Mouse (Mus musculus) telencephalon, adult 2 months (tissue): Measurements from ENCODE around the gene Fjx1.
A peak's percentile ranks its signal among the peaks of the same experiment; 100 is the strongest.

Source experiments
- DNase-seq: peaks from one replicate; pipeline ENCODE4 v3.0.0-alpha.2; 2011; ENCODE audit warnings: low read depth, low spot score

Fjx1 gene

DNA sequence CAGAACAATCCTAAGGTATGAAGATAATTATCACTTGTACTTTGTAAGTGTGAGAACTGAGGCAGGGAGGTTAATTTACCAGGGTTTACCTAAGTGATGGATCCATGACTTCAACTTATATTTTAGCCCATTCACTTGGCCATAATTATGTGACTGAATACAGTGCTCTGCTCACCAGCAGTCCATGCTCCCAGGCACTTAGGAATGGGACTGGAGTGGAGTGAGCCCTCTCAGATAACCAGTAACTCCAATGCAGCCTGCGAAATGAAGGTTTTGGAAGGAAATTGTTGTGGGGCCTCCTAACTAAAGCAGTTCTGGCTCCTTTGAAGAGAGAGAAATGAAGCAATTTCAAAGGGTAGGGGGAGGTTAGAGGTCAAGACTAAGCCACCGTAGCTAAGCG is 25.9 kb downstream of the Fjx1 start:
- no peak for DNase-seq

DNA sequence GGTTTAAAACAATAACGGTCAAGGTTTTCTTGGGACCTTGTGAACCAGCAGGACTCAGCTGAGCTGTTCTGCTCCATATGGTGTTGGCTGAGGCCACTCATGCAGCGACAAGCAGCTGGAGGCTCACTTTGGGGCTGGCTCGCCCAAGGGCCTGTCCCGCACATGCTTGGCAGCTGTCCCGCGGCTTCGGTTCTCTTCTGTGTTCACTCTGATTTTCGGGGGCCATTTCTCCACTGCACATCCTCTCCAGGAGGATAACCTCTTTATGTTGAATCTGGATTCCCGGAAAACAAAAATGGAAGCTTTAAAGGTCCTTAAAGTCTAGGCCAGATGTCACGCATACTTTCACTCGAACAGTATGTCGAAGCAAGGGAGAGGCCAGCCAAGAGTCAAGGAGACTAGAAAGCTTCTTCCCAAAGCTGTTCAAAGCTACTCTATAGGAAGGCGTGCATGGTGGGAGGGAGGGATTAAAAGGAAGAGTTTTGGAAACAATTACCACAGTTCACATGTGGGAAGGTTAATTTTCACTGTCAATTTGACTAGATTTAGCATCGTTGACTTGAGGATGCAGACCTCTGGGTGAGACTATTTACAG is 36.1 kb downstream of the Fjx1 start:
- DNase-seq = no peak

DNA sequence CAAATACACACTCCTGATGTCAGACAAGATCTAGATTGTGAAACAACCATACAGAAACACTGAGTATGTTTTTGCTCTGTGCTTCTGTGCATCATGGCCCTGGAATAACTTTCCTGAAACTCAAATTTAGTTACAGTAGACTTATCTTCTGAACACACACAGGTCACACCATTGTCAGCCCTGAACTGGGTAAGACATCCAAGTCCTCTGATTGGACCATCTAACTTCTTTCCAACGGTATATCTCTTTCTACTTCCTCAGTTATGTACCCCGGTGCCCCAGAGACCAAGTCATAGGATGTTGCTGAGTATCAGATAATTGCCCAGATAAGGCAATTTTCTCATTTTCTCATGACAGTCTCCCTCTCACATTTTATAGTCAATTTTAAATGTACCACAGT is 39.6 kb downstream of the Fjx1 start:
- DNase-seq = no peak

GRCm38 (mm10) chr2:102410615-102411014 is 41.7 kb downstream of the Fjx1 start:
- no peak for DNase-seq

DNA sequence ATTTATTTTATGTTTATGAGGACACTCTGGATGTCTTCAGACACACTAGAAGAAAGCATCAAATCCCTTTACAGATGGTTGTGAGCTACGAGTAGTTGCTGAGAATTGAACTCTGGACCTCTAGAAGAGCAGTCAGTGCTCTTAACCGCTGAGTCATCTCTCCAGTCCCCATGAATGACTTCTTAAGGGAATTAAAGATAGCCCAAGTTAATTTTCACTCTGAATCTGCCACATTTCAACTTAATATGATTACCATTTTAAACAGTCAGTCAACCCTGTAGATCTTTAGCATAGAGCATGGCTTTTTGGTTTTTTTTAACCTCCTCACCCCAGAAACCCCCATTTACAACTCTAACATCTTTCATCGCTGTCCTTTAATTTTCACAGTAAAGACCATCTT is 42.6 kb downstream of the Fjx1 start:
- DNase-seq = no peak

DNA sequence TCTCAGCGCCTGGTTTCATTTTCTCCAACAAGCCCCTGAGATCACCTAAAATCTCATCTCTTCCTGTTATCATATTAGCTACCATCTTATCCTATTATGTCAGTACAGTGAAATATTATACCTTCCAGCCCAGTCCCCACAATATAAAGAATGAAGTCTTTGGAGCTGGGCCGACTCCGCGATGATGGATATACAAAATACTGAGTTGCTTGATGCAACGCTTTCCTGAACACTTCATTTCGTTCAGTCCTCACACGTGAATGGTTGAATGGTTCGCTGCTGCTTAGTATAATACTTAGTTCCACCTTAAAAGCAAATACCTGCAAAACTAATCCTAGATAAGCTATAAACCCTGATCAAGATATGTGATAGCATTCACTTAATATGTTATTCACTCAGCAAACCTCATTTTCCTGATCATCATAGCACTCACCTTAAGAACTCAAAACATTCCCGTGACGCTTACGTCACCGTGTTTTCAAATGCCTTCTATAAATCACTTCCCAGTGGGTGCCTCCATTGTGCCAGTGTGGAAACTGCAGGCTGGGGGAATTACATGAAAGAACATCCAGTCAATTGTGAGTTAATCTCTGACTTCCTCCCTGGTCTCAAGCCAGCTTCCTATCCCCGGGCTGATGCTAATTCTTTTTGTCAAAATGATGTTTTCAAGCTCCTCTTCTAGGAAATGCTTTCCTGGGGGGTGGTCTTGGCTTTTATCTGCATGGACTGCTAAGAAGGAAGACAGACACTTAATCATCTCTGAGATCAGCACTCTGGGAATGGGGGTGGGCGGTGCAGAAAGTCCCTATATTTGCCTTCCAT is 44.7 kb downstream of the Fjx1 start, which contains the start of gene Trim44:
Gene Trim44 (minus strand): TSS at position 466 of the 822 bp plus-strand sequence.
- DNase-seq = no peak

- no peak for DNase-seq
These were observed 45.7 kb downstream of the Fjx1 start for GRCm38 (mm10) chr2:102406324-102407304.

GRCm38 (mm10) chr2:102403982-102404381 is 48.3 kb downstream of the Fjx1 start:
- no peak for DNase-seq

DNA sequence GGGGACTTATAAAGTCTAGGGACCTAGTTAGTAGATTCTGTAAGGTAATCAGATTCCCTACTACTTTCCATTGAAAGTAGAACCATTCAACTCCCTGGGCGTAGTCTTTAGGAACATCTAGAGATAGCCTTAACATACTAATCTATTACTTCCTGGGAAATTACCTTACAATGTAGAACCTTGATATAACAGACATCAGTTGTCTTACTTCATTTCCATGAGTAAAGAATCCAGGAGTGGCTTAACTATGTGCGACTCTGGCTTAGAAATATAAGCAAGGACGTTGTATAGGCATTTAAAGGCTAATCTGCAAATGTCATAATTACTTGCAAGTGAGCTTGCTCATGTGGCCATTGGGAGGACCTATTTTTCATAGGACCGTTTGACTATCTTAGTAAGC is 49.0 kb downstream of the Fjx1 start:
- no peak for DNase-seq

- no peak for DNase-seq
These were observed 51.0 kb downstream of the Fjx1 start for GRCm38 (mm10) chr2:102401352-102401692.

GRCm38 (mm10) chr2:102400605-102401351 is 51.5 kb downstream of the Fjx1 start:
- peak; percentile 92 for DNase-seq

GRCm38 (mm10) chr2:102399864-102400604 is 52.3 kb downstream of the Fjx1 start:
- no peak for DNase-seq
